ENCODE assay signal across 12 mouse cellular contexts in genomic region chr10:42267811-42268545, GRCm38 (mm10). TPM values are rescaled to one million over a fixed set of nuclear protein-coding genes. Genes with fewer than 3 reads are reported as not detected.
DNase-seq lines count a peak whose midpoint lies in the region; ATAC-seq and TF ChIP-seq lines count a peak whose summit lies in the region.
"Had no signal": no experiment of that assay in that cellular context is flagged by ENCODE, and none has a peak within 500 bp of the region (broad histone marks: within the 10 kb centered on the region; RNA-seq: fewer than 3 reads in every experiment).

No protein-coding gene starts in this region.

- TF ChIP-seq CTCF in kidney, adult 2 months (conservative IDR thresholded peaks at IDR 0.05; ENCODE audit: insufficient read depth, insufficient read length, low read depth, low read length) = no peak

- peak overlapping the region; percentile 100 for H3K4me2 ChIP-seq in liver, embryonic 13.5 days
- H3K4me2 ChIP-seq: limb, embryonic 13.5 days had no signal

- no peak for TF ChIP-seq POLR2A in kidney, adult 2 months (IDR thresholded peaks at IDR 0.05; ENCODE audit: low read depth, low read length)

- H3K9me3 ChIP-seq in erythroblast, embryonic 14.5 days (ENCODE audit: control insufficient read depth, low read length) = peaks cover 32% of the 10 kb centered on the region
- H3K9me3 ChIP-seq in liver, embryonic 13.5 days (replicated peaks) = peaks cover 12% of the 10 kb centered on the region
- no peaks in the 10 kb centered on the region for H3K9me3 ChIP-seq in limb, embryonic 10.5 days (replicated peaks)
- H3K9me3 ChIP-seq: limb, embryonic 13.5 days had no signal

- peaks cover 99% of the 10 kb centered on the region for H3K4me1 ChIP-seq in erythroblast, embryonic 14.5 days (ENCODE audit: control insufficient read depth)
- peaks cover 56% of the 10 kb centered on the region for H3K4me1 ChIP-seq in kidney, adult 2 months (ENCODE audit: control insufficient read depth, insufficient read depth, low read length)
- H3K4me1 ChIP-seq in liver, embryonic 13.5 days (replicated peaks) = peaks cover 98% of the 10 kb centered on the region
- peaks cover 34% of the 10 kb centered on the region for H3K4me1 ChIP-seq in limb, embryonic 10.5 days

- peaks cover 9% of the 10 kb centered on the region; the same call in 1 of the 2 replicates for H3K27me3 ChIP-seq in erythroblast, embryonic 14.5 days (ENCODE audit: control insufficient read depth)
- no peaks in the 10 kb centered on the region for H3K27me3 ChIP-seq in kidney, adult 2 months (replicated peaks; ENCODE audit: control insufficient read depth, insufficient read depth, low read length)
- no peaks in the 10 kb centered on the region for H3K27me3 ChIP-seq in liver, embryonic 13.5 days
- H3K27me3 ChIP-seq in limb, embryonic 10.5 days (ENCODE audit: low read depth, poor library complexity, severe bottlenecking) = no peaks in the 10 kb centered on the region
- H3K27me3 ChIP-seq: limb, embryonic 13.5 days; Patski had no signal

- H3K4me3 ChIP-seq in erythroblast, embryonic 14.5 days (replicated peaks) = peak overlapping the region; percentile 90
- no peak overlapping the region for H3K4me3 ChIP-seq in kidney, adult 2 months (ENCODE audit: insufficient read depth, low read depth, low read length)
- H3K4me3 ChIP-seq in liver, embryonic 13.5 days (replicated peaks) = peak overlapping the region; percentile 98
- no peak overlapping the region for H3K4me3 ChIP-seq in limb, embryonic 10.5 days
- H3K4me3 ChIP-seq: limb, embryonic 13.5 days had no signal

- peak overlapping the region; percentile 15; the same call in 1 of the 2 replicates for H3K27ac ChIP-seq in kidney, adult 2 months (ENCODE audit: insufficient read depth, low read depth, low read length)
- peak overlapping the region; percentile 97 for H3K27ac ChIP-seq in liver, embryonic 13.5 days
- H3K27ac ChIP-seq in limb, embryonic 10.5 days = no peak overlapping the region; the same call in 1 of the 2 replicates
- H3K27ac ChIP-seq: limb, embryonic 13.5 days had no signal

- H3K9ac ChIP-seq in liver, embryonic 13.5 days = peak overlapping the region; percentile 99
- H3K9ac ChIP-seq: limb, embryonic 13.5 days had no signal

- H3K36me3 ChIP-seq in erythroblast, embryonic 14.5 days (ENCODE audit: control insufficient read depth) = peaks cover 100% of the 10 kb centered on the region
- H3K36me3 ChIP-seq in kidney, adult 2 months (ENCODE audit: control insufficient read depth, insufficient read depth, low read length) = peaks cover 8% of the 10 kb centered on the region
- peaks cover 93% of the 10 kb centered on the region for H3K36me3 ChIP-seq in liver, embryonic 13.5 days
- peaks cover 40% of the 10 kb centered on the region for H3K36me3 ChIP-seq in limb, embryonic 10.5 days

- no peak for ATAC-seq in erythroblast, adult 5-6 weeks (replicated peaks; ENCODE audit: low FRiP score, poor library complexity, severe bottlenecking)
- no peak for ATAC-seq in liver, embryonic 13.5 days (ENCODE audit: low read depth)
- no peak for ATAC-seq in erythroid progenitor cell, adult 5-6 weeks (replicated peaks; ENCODE audit: low FRiP score, poor library complexity, severe bottlenecking)
- ATAC-seq: Patski had no signal

- WGBS in kidney, adult 2 months = 42% methylated on average over 5 of the region's 5 CpGs
- WGBS in liver, embryonic 13.5 days (ENCODE audit: insufficient replicate concordance) = 83% methylated on average over 5 of the region's 5 CpGs
- WGBS in limb, embryonic 10.5 days = 87% methylated on average over 5 of the region's 5 CpGs

- peak; percentile 87 for DNase-seq in kidney, adult 2 months
- DNase-seq in kidney, postnatal 10 days = no peak
- peak; percentile 18 for DNase-seq in NIH3T3 (ENCODE audit: low read depth)
- no peak for DNase-seq in liver, embryonic 13.5 days
- DNase-seq in limb, embryonic 10.5 days (ENCODE audit: low spot score) = no peak
- DNase-seq: adrenal gland, postnatal 36 days; B cell, adult 2 months had no signal

RNA-seq across cellular contexts. Expression of gene Foxo3, which starts 8.6 kb away (rescaled TPM):
- 14.6 and 19.0 TPM in 2 replicates for polyA plus RNA-seq in erythroblast, embryonic 14.5 days (2012)
- 160 and 187 TPM in 2 replicates for total RNA-seq in erythroblast, adult 5-6 weeks (2015; ENCODE audit: low replicate concordance)
- 378 and 459 TPM in 2 replicates for total RNA-seq in erythroblast, adult 5-6 weeks (2017; ENCODE audit: low replicate concordance)
- polyA plus RNA-seq in kidney, adult 2 months (2012; rRNA removed) = 29.2 and 35.5 TPM in 2 replicates
- 14.5 and 15.2 TPM in 2 replicates for polyA plus RNA-seq in liver, embryonic 13.5 days (2015; fragmentation: Nextera tagmentation; extraction: Ambion mirVana)
- 112 and 118 TPM in 2 replicates for total RNA-seq in erythroid progenitor cell, adult 5-6 weeks (2015; ENCODE audit: low replicate concordance)
- total RNA-seq in erythroid progenitor cell, adult 5-6 weeks (2017; ENCODE audit: low replicate concordance) = 181 and 233 TPM in 2 replicates
- 2.3 and 3.8 TPM in 2 replicates for polyA plus RNA-seq in limb, embryonic 10.5 days (2016; fragmentation: Nextera tagmentation; extraction: Ambion mirVana)

Comparison
In these comparisons a context has a peak if more than half of its experiments do, and no peak if none do; other contexts are left out.
1. DNase-seq: peak in kidney, adult 2 months (single experiment) and NIH3T3 (single experiment); none in kidney, postnatal 10 days (single experiment), liver, embryonic 13.5 days (single experiment) and limb, embryonic 10.5 days (single experiment).
2. H3K4me3 ChIP-seq: peak in erythroblast, embryonic 14.5 days (single experiment) and liver, embryonic 13.5 days (single experiment); none in kidney, adult 2 months (single experiment) and limb, embryonic 10.5 days (single experiment).